Mouse (Mus musculus) midbrain, embryonic 13.5 days (tissue): Measurements from ENCODE around the gene Syt10. TPM values are rescaled to one million over a fixed set of nuclear protein-coding genes. Genes with fewer than 3 reads are reported as not detected.
"Not testable (repeated sequence)": the region's sequence is repeated elsewhere in the genome, so short reads cannot be mapped to it uniquely, and the experiment has no call there.

Source experiments
- ATAC-seq: fragments of 200-750 bp; cut with Nextera tagmentation; 2 replicates; pipeline ENCODE4 v1.8.0; 2017; ENCODE audit warnings: mild to moderate bottlenecking, moderate TSS enrichment, moderate library complexity
- H3K27ac ChIP-seq: fragments of 300-500 bp; sonication (generic); 2 replicates; pipeline ENCODE4 v1.5.1; 2015; ENCODE audit warnings: inconsistent platforms, mild to moderate bottlenecking, moderate library complexity
- H3K27me3 ChIP-seq: fragments of 300-500 bp; sonication (generic); 2 replicates; pipeline ENCODE4 v1.6.1; 2015; ENCODE audit warnings: mild to moderate bottlenecking, inconsistent platforms
- H3K36me3 ChIP-seq: fragments of 300-500 bp; sonication (generic); 2 replicates; pipeline ENCODE4 v1.6.1; 2015; ENCODE audit warnings: mild to moderate bottlenecking, inconsistent platforms
- H3K4me1 ChIP-seq: fragments of 300-500 bp; sonication (generic); replicated peaks from 2 replicates; pipeline ENCODE4 v1.6.1; 2015; ENCODE audit warnings: inconsistent platforms
- H3K4me2 ChIP-seq: fragments of 300-500 bp; sonication (generic); replicated peaks from 2 replicates; pipeline ENCODE4 v1.6.1; 2015; ENCODE audit warnings: moderate library complexity, mild to moderate bottlenecking, inconsistent platforms
- H3K4me3 ChIP-seq: fragments of 300-500 bp; sonication (generic); replicated peaks from 2 replicates; pipeline ENCODE4 v1.5.1; 2015; ENCODE audit warnings: mild to moderate bottlenecking, inconsistent platforms
- H3K9ac ChIP-seq: fragments of 300-500 bp; sonication (generic); replicated peaks from 2 replicates; pipeline ENCODE4 v1.6.1; 2015; ENCODE audit warnings: mild to moderate bottlenecking, inconsistent platforms
- H3K9me3 ChIP-seq: fragments of 300-500 bp; sonication (generic); 2 replicates; pipeline ENCODE4 v1.6.1; 2016; ENCODE audit warnings: mild to moderate bottlenecking, inconsistent platforms
- WGBS: fragments of 180-500 bp; shearing (Covaris S2); methylation state at CpG from one replicate; pipeline ENCODE4 v1.1.7; 2015; 5-methylcytosine and 5-hydroxymethylcytosine counted together
- microRNA-seq: library from miRNA; unstranded; fragments of <30 nt; microRNA quantifications from one replicate; pipeline ENCODE4, GENCODE M21; 2016
- polyA plus RNA-seq: library from polyadenylated mRNA; unstranded; fragments of >200 nt; fragmentation: Nextera tagmentation; extraction: Ambion mirVana; gene quantifications from 2 replicates; pipeline ENCODE4 v1.2.1, GENCODE M21; 2015

The Syt10 gene
- polyA plus RNA-seq = 0.66 and 1.4 TPM in 2 replicates

GRCm38 (mm10) chr15:89841364-89842017 is at the start of gene Syt10:
Syt10 (minus strand) TSS chr15:89841860.
- Histone ChIP-seq H3K4me2 (peak within 1 kb of the TSS; percentile 96), H3K4me3 (peak within 1 kb of the TSS; percentile 63), H3K9me3 (no peaks in the 10 kb centered on the region), H3K4me1 (peaks cover 12% of the 10 kb centered on the region), H3K9ac (peak within 1 kb of the TSS; percentile 49), H3K27ac (no peak within 1 kb of the TSS), H3K36me3 (no peaks in the 10 kb centered on the region), H3K27me3 (peaks cover 37% of the 10 kb centered on the region)
- whole genome bisulfite sequencing = under 1% methylated on average over 53 of the region's 53 CpGs
- peak; percentile 74 for ATAC-seq

- Histone ChIP-seq H3K27ac (no peak overlapping the region), H3K4me1 (no peaks in the 10 kb centered on the region), H3K36me3 (no peaks in the 10 kb centered on the region), H3K4me3 (no peak overlapping the region), H3K9me3 (no peaks in the 10 kb centered on the region), H3K4me2 (no peak overlapping the region), H3K27me3 (no peaks in the 10 kb centered on the region), H3K9ac (no peak overlapping the region)
- WGBS = 99% methylated on average over 2 of the region's 2 CpGs
- no peak for ATAC-seq
Observed at GRCm38 (mm10) chr15:89883799-89884198, 42.1 kb upstream of the Syt10 start.

- Histone ChIP-seq H3K27me3 (no peaks in the 10 kb centered on the region), H3K27ac (no peak overlapping the region), H3K36me3 (no peaks in the 10 kb centered on the region), H3K4me3 (no peak overlapping the region), H3K9ac (no peak overlapping the region), H3K4me2 (no peak overlapping the region), H3K9me3 (no peaks in the 10 kb centered on the region), H3K4me1 (no peaks in the 10 kb centered on the region)
- 91% methylated on average over 2 of the region's 2 CpGs for WGBS
- no peak for ATAC-seq
Observed at GRCm38 (mm10) chr15:89878981-89879380, 37.3 kb upstream of the Syt10 start.

GRCm38 (mm10) chr15:89816098-89816497 is 25.6 kb downstream of the Syt10 start:
- H3K4me3 ChIP-seq = no peak overlapping the region
- peak overlapping the region; percentile 17; the same call in 1 of the 2 replicates for H3K4me2 ChIP-seq
- H3K9me3 ChIP-seq = no peaks in the 10 kb centered on the region
- no peak overlapping the region for H3K27ac ChIP-seq
- 0 out of 2 replicates have a peak, but pooled peaks have one; percentile 63 for ATAC-seq
- no peaks in the 10 kb centered on the region for H3K27me3 ChIP-seq
- no peaks in the 10 kb centered on the region for H3K36me3 ChIP-seq
- WGBS = 11% methylated on average over 10 of the region's 10 CpGs
- H3K9ac ChIP-seq = no peak overlapping the region
- peaks cover 7% of the 10 kb centered on the region for H3K4me1 ChIP-seq

GRCm38 (mm10) chr15:89804478-89804877 is 37.2 kb downstream of the Syt10 start:
- no peak overlapping the region for H3K4me3 ChIP-seq
- no peak overlapping the region for H3K27ac ChIP-seq
- no peak overlapping the region for H3K9ac ChIP-seq
- no peaks in the 10 kb centered on the region for H3K36me3 ChIP-seq
- no peaks in the 10 kb centered on the region for H3K27me3 ChIP-seq
- no peak overlapping the region for H3K4me2 ChIP-seq
- no peak for ATAC-seq
- no peaks in the 10 kb centered on the region for H3K4me1 ChIP-seq
- H3K9me3 ChIP-seq = no peaks in the 10 kb centered on the region
- 95% methylated on average over 3 of the region's 3 CpGs for WGBS

GRCm38 (mm10) chr15:89779928-89780327 is 61.7 kb downstream of the Syt10 start:
- no peaks in the 10 kb centered on the region for H3K36me3 ChIP-seq
- no peaks in the 10 kb centered on the region for H3K27me3 ChIP-seq
- H3K9me3 ChIP-seq = no peaks in the 10 kb centered on the region
- H3K27ac ChIP-seq = no peak overlapping the region
- H3K4me2 ChIP-seq = no peak overlapping the region
- ATAC-seq = no peak
- no peak overlapping the region for H3K4me3 ChIP-seq
- H3K9ac ChIP-seq = no peak overlapping the region
- WGBS = 69% methylated on average over 9 of the region's 9 CpGs
- H3K4me1 ChIP-seq = no peaks in the 10 kb centered on the region

GRCm38 (mm10) chr15:89766016-89766415 is 75.6 kb downstream of the Syt10 start:
- H3K4me3 ChIP-seq, H3K9ac ChIP-seq, H3K27me3 ChIP-seq, ATAC-seq, H3K36me3 ChIP-seq, H3K4me1 ChIP-seq, H3K27ac ChIP-seq, H3K9me3 ChIP-seq, H3K4me2 ChIP-seq: not testable (repeated sequence)
- 89% methylated on average over 13 of the region's 13 CpGs for WGBS

GRCm38 (mm10) chr15:89733611-89734010 is 108.0 kb downstream of the Syt10 start:
- Histone ChIP-seq H3K4me1 (no peaks in the 10 kb centered on the region), H3K4me3 (no peak overlapping the region), H3K9me3 (peaks cover 5% of the 10 kb centered on the region; the same call in 1 of the 2 replicates), H3K27me3 (no peaks in the 10 kb centered on the region), H3K9ac (no peak overlapping the region), H3K27ac (no peak overlapping the region), H3K4me2 (no peak overlapping the region), H3K36me3 (no peaks in the 10 kb centered on the region)
- no peak for ATAC-seq
- 83% methylated on average over 3 of the region's 3 CpGs for WGBS

Small RNAs within 50 kb of the gene (microRNA-seq; reads per million reads assigned to microRNA genes)
- gene Gm24643 = not detected

Other genes starting within 250 kb of the Syt10 start
- gene Rabl2, start 249.9 kb downstream of the Syt10 start, polyA plus RNA-seq = 70.8 and 80.3 TPM in 2 replicates